Mouse (Mus musculus) lung, embryonic 16.5 days (tissue): ENCODE data around the gene Ube2z. TPM values are rescaled to one million over a fixed set of nuclear protein-coding genes. Genes with fewer than 3 reads are reported as not detected.

ENCODE experiments used
- ATAC-seq: fragments of 200-750 bp; cut with Nextera tagmentation; 2 replicates; pipeline ENCODE4 v1.8.0; 2017; ENCODE audit warnings: low read depth, mild to moderate bottlenecking, moderate library complexity
- H3K27ac ChIP-seq: fragments of 300-500 bp; sonication (generic); 2 replicates; pipeline ENCODE4 v1.5.1; 2014; ENCODE audit warnings: mild to moderate bottlenecking, control low read depth, low read length
- H3K27me3 ChIP-seq: fragments of 300-500 bp; sonication (generic); 2 replicates; pipeline ENCODE4 v1.6.1; 2014; ENCODE audit warnings: low read depth, low read length, mixed read lengths; ENCODE audit not compliant: control insufficient read depth, insufficient read depth
- H3K36me3 ChIP-seq: fragments of 300-500 bp; sonication (generic); 2 replicates; pipeline ENCODE4 v1.6.1; 2014; ENCODE audit warnings: low read length; ENCODE audit not compliant: control insufficient read depth, insufficient read depth
- H3K4me1 ChIP-seq: fragments of 300-500 bp; sonication (generic); replicated peaks from 2 replicates; pipeline ENCODE4 v1.6.1; 2014; ENCODE audit warnings: low read length, mixed read lengths; ENCODE audit not compliant: control insufficient read depth, insufficient read depth
- H3K4me2 ChIP-seq: fragments of 300-500 bp; sonication (generic); 2 replicates; pipeline ENCODE4 v1.6.1; 2014; ENCODE audit warnings: low read depth, low read length, control low read depth
- H3K4me3 ChIP-seq: fragments of 300-500 bp; sonication (generic); 2 replicates; pipeline ENCODE4 v1.5.1; 2014; ENCODE audit warnings: mild to moderate bottlenecking, low read length, control low read depth
- H3K9ac ChIP-seq: fragments of 300-500 bp; sonication (generic); 2 replicates; pipeline ENCODE4 v1.6.1; 2014; ENCODE audit warnings: low read length, control low read depth
- H3K9me3 ChIP-seq: fragments of 300-500 bp; sonication (generic); 2 replicates; pipeline ENCODE4 v1.6.1; 2016; ENCODE audit warnings: low read length; ENCODE audit not compliant: control insufficient read depth
- WGBS: fragments of 180-500 bp; shearing (Covaris S2); extraction: QIAGEN DNeasy Blood & Tissue Kit; methylation state at CpG from one replicate; pipeline ENCODE4 v1.1.7; 2014; 5-methylcytosine and 5-hydroxymethylcytosine counted together
- polyA plus RNA-seq: library from polyadenylated mRNA; unstranded; fragments of >200 nt; fragmentation: Nextera tagmentation; extraction: Ambion mirVana; gene quantifications from 2 replicates; pipeline ENCODE4 v1.2.1, GENCODE M21; 2015

The Ube2z gene
- polyA plus RNA-seq, 1 experiment from 2014 or later = 36.7 TPM

- Histone ChIP-seq H3K27me3 (no peaks in the 10 kb centered on the region), H3K4me2 (no peak overlapping the region), H3K4me1 (peaks cover 15% of the 10 kb centered on the region), H3K27ac (no peak overlapping the region), H3K9me3 (no peaks in the 10 kb centered on the region), H3K36me3 (peaks cover 15% of the 10 kb centered on the region), H3K9ac (no peak overlapping the region), H3K4me3 (no peak overlapping the region)
- 95% methylated on average over 7 of the region's 7 CpGs for WGBS
- ATAC-seq = no peak
Measured at GRCm38 (mm10) chr11:96070353-96070752, 5.2 kb upstream of the Ube2z start.

GRCm38 (mm10) chr11:96068231-96068630 lies 3.0 kb upstream of the Ube2z start:
- Histone ChIP-seq H3K4me1 (peaks cover 12% of the 10 kb centered on the region), H3K9ac (no peak overlapping the region), H3K27me3 (no peaks in the 10 kb centered on the region), H3K4me2 (no peak overlapping the region), H3K36me3 (peaks cover 15% of the 10 kb centered on the region), H3K27ac (no peak overlapping the region), H3K4me3 (no peak overlapping the region), H3K9me3 (no peaks in the 10 kb centered on the region)
- 56% methylated on average over 5 of the region's 5 CpGs for WGBS
- ATAC-seq = no peak

GRCm38 (mm10) chr11:96064521-96065214 lies 520 bp downstream of the Ube2z start:
- H3K4me3 ChIP-seq = peak overlapping the region; percentile 92
- H3K27me3 ChIP-seq = no peaks in the 10 kb centered on the region
- peak overlapping the region; percentile 89 for H3K27ac ChIP-seq
- peaks cover 23% of the 10 kb centered on the region for H3K4me1 ChIP-seq
- WGBS = under 1% methylated on average over 52 of the region's 64 CpGs
- H3K4me2 ChIP-seq = peak overlapping the region; percentile 97
- peak overlapping the region; percentile 94 for H3K9ac ChIP-seq
- peak; percentile 63 for ATAC-seq
- H3K36me3 ChIP-seq = peaks cover 7% of the 10 kb centered on the region
- H3K9me3 ChIP-seq = no peaks in the 10 kb centered on the region

- Histone ChIP-seq H3K9me3 (no peaks in the 10 kb centered on the region), H3K27me3 (no peaks in the 10 kb centered on the region), H3K36me3 (peaks cover 39% of the 10 kb centered on the region), H3K27ac (no peak overlapping the region), H3K9ac (no peak overlapping the region), H3K4me1 (peaks cover 11% of the 10 kb centered on the region), H3K4me3 (no peak overlapping the region), H3K4me2 (no peak overlapping the region)
- no peak for ATAC-seq
- WGBS = 84% methylated on average over 4 of the region's 4 CpGs
Measured at GRCm38 (mm10) chr11:96058309-96058708, 6.9 kb downstream of the Ube2z start.

- no peak overlapping the region for H3K27ac ChIP-seq
- H3K4me1 ChIP-seq = no peaks in the 10 kb centered on the region
- H3K9me3 ChIP-seq = no peaks in the 10 kb centered on the region
- peaks cover 54% of the 10 kb centered on the region for H3K36me3 ChIP-seq
- no peak for ATAC-seq
- H3K4me2 ChIP-seq = no peak overlapping the region
- H3K9ac ChIP-seq = no peak overlapping the region
- H3K4me3 ChIP-seq = no peak overlapping the region
- WGBS = 94% methylated on average over 3 of the region's 3 CpGs
- no peaks in the 10 kb centered on the region for H3K27me3 ChIP-seq
Measured at GRCm38 (mm10) chr11:96050854-96051253, 14.3 kb downstream of the Ube2z start.

GRCm38 (mm10) chr11:96049939-96050338 lies 15.2 kb downstream of the Ube2z start:
- Histone ChIP-seq H3K9ac (no peak overlapping the region), H3K9me3 (no peaks in the 10 kb centered on the region), H3K27ac (no peak overlapping the region), H3K4me3 (no peak overlapping the region), H3K4me1 (no peaks in the 10 kb centered on the region), H3K36me3 (peaks cover 52% of the 10 kb centered on the region), H3K27me3 (no peaks in the 10 kb centered on the region), H3K4me2 (no peak overlapping the region)
- no peak for ATAC-seq
- WGBS = 79% methylated on average over 4 of the region's 4 CpGs

- ATAC-seq = no peak
- H3K4me1 ChIP-seq = no peaks in the 10 kb centered on the region
- no peaks in the 10 kb centered on the region for H3K27me3 ChIP-seq
- H3K36me3 ChIP-seq = peaks cover 46% of the 10 kb centered on the region
- no peak overlapping the region for H3K27ac ChIP-seq
- WGBS = 84% methylated on average over 4 of the region's 4 CpGs
- H3K4me2 ChIP-seq = no peak overlapping the region
- no peak overlapping the region for H3K4me3 ChIP-seq
- H3K9ac ChIP-seq = no peak overlapping the region
- H3K9me3 ChIP-seq = no peaks in the 10 kb centered on the region
Measured at GRCm38 (mm10) chr11:96047469-96048373, 17.5 kb downstream of the Ube2z start.

GRCm38 (mm10) chr11:96046793-96047192 lies 18.4 kb downstream of the Ube2z start:
- peaks cover 42% of the 10 kb centered on the region for H3K36me3 ChIP-seq
- no peak overlapping the region for H3K27ac ChIP-seq
- H3K27me3 ChIP-seq = no peaks in the 10 kb centered on the region
- no peaks in the 10 kb centered on the region for H3K9me3 ChIP-seq
- no peak for ATAC-seq
- no peak overlapping the region for H3K4me3 ChIP-seq
- no peak overlapping the region for H3K4me2 ChIP-seq
- 78% methylated on average over 2 of the region's 2 CpGs for WGBS
- no peak overlapping the region for H3K9ac ChIP-seq
- H3K4me1 ChIP-seq = no peaks in the 10 kb centered on the region

GRCm38 (mm10) chr11:96046028-96046427 lies 19.2 kb downstream of the Ube2z start:
- Histone ChIP-seq H3K4me3 (no peak overlapping the region), H3K4me1 (no peaks in the 10 kb centered on the region), H3K36me3 (peaks cover 35% of the 10 kb centered on the region), H3K4me2 (no peak overlapping the region), H3K27ac (no peak overlapping the region), H3K9me3 (no peaks in the 10 kb centered on the region), H3K9ac (no peak overlapping the region), H3K27me3 (no peaks in the 10 kb centered on the region)
- 83% methylated on average over 8 of the region's 8 CpGs for WGBS
- no peak for ATAC-seq
